Mouse (Mus musculus) thymus, adult 2 months (tissue): ENCODE data around the gene Rtl8c. TPM values are rescaled to one million over a fixed set of nuclear protein-coding genes. Genes with fewer than 3 reads are reported as not detected.
"Not testable (repeated sequence)": the region's sequence is repeated elsewhere in the genome, so short reads cannot be mapped to it uniquely, and the experiment has no call there.

ENCODE experiments used
- DNase-seq: peaks from one replicate; pipeline ENCODE4 v3.0.0; 2021
- H3K27ac ChIP-seq: fragments of 200-500 bp; 2 replicates; pipeline ENCODE4 v1.5.1; 2012; ENCODE audit warnings: low read length, control low read depth; ENCODE audit not compliant: control insufficient read depth, insufficient read depth
- H3K27me3 ChIP-seq: fragments of 200-500 bp; 2 replicates; pipeline ENCODE4 v1.6.1; 2012; ENCODE audit warnings: mild to moderate bottlenecking, low read length, moderate library complexity, mixed read lengths; ENCODE audit not compliant: control insufficient read depth, insufficient read depth
- H3K36me3 ChIP-seq: fragments of 200-500 bp; 2 replicates; pipeline ENCODE4 v1.6.1; 2012; ENCODE audit warnings: mild to moderate bottlenecking, low read length, moderate library complexity; ENCODE audit not compliant: control insufficient read depth, insufficient read depth
- H3K4me1 ChIP-seq: fragments of 200-500 bp; replicated peaks from 2 replicates; pipeline ENCODE4 v1.6.1; 2012; ENCODE audit warnings: low read length; ENCODE audit not compliant: control insufficient read depth, insufficient read depth
- H3K4me3 ChIP-seq: fragments of 200-500 bp; 2 replicates; pipeline ENCODE4 v1.5.1; 2012; ENCODE audit warnings: mild to moderate bottlenecking, low read length, control low read depth, moderate library complexity; ENCODE audit not compliant: control insufficient read depth, insufficient read depth
- CTCF ChIP-seq: fragments of 200-500 bp; IDR thresholded peaks from 2 replicates; pipeline ENCODE4 v1.5.1; 2012; ENCODE audit warnings: mild to moderate bottlenecking, control low read depth, low read length, moderate library complexity, borderline replicate concordance; ENCODE audit not compliant: control insufficient read depth, poor library complexity, insufficient read depth; ENCODE audit errors: extremely low read depth
- POLR2A ChIP-seq: fragments of 200-500 bp; IDR thresholded peaks from 2 replicates; pipeline ENCODE4 v1.6.1; 2012; ENCODE audit warnings: mild to moderate bottlenecking, low read length, control low read depth, moderate library complexity; ENCODE audit not compliant: control insufficient read depth, poor library complexity, insufficient read depth; ENCODE audit errors: extremely low read depth
- WGBS: fragments of 180-500 bp; shearing (Covaris S2); methylation state at CpG from one replicate; pipeline ENCODE4 v1.1.7; 2018; 5-methylcytosine and 5-hydroxymethylcytosine counted together
- polyA plus RNA-seq: library from polyadenylated mRNA; depleted of rRNA; stranded (reverse); fragments of >200 nt; gene quantifications from 2 replicates; pipeline ENCODE4 v1.2.3, GENCODE M21; 2012; rRNA removed

Gene Rtl8c
- 14.9 and 16.3 TPM in 2 replicates for polyA plus RNA-seq

GRCm38 (mm10) chrX:53607242-53608121 lies at the start of gene Rtl8c:
TSS of gene Rtl8c (plus strand) at chrX:53608032.
- 22% methylated on average over 19 of the region's 20 CpGs for WGBS
- Histone ChIP-seq H3K27ac (no peak within 1 kb of the TSS), H3K4me3 (peak within 1 kb of the TSS; percentile 85), H3K36me3 (no peaks in the 10 kb centered on the region), H3K27me3 (no peaks in the 10 kb centered on the region), H3K4me1 (peaks cover 2% of the 10 kb centered on the region)
- TF ChIP-seq POLR2A (0 out of 2 replicates have a peak, but pooled peaks have one; percentile 18), CTCF (no peak)
- peak; percentile 72 for DNase-seq

DNA sequence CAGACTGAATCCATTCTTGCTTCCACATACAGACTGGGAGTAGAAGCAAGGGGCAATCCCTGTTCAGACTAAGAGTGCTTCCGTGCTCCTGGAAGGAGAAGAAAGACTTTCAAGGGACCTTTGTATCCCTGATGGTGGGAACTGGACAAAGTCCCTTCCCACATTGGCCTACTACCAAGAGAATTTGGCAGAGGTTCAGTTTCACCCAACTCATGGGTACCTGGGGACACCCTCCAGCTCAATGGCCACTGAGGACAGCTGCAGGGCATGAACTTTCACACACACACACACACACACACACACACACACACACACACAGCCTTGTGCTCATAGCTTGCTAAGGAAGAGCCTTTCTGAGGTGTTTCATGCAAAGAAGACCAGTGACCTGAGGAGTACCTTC lies 28.5 kb upstream of the Rtl8c start:
- WGBS, result 84% methylated on average over 1 of the region's 1 CpGs
- H3K4me1 ChIP-seq, result no peaks in the 10 kb centered on the region
- TF ChIP-seq POLR2A, result no peak
- TF ChIP-seq CTCF, result no peak
- no peak overlapping the region for H3K4me3 ChIP-seq
- no peak overlapping the region for H3K27ac ChIP-seq
- DNase-seq, result no peak
- H3K36me3 ChIP-seq, result no peaks in the 10 kb centered on the region
- no peaks in the 10 kb centered on the region for H3K27me3 ChIP-seq

DNA sequence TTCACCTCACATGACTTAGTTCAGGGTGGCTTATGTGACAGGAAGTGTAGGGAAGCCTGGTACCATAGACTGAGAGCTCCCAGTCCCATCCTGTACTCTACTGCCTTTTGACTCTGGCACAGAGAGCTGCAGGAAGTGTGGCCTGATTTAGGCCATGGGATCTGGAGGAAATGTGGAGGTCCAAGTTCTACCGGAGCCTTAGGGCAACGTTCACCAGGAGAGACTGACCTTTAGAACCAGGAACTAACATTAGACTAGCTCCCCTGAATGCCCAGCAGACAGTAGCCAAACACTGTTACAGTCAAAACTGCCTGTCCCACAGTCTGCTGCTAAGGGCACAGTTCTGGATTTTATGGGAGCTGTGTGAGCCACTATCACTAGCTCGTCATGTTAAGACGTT lies 26.4 kb upstream of the Rtl8c start:
- not testable (repeated sequence) for H3K36me3 ChIP-seq, DNase-seq, H3K27me3 ChIP-seq, H3K27ac ChIP-seq, H3K4me1 ChIP-seq, H3K4me3 ChIP-seq
- WGBS, result 65% methylated on average over 2 of the region's 4 CpGs

GRCm38 (mm10) chrX:53583404-53583803 lies 24.4 kb upstream of the Rtl8c start:
- H3K4me3 ChIP-seq, H3K4me1 ChIP-seq, H3K27me3 ChIP-seq, H3K36me3 ChIP-seq, DNase-seq, H3K27ac ChIP-seq: not testable (repeated sequence)
- WGBS, result 78% methylated on average over 3 of the region's 4 CpGs

DNA sequence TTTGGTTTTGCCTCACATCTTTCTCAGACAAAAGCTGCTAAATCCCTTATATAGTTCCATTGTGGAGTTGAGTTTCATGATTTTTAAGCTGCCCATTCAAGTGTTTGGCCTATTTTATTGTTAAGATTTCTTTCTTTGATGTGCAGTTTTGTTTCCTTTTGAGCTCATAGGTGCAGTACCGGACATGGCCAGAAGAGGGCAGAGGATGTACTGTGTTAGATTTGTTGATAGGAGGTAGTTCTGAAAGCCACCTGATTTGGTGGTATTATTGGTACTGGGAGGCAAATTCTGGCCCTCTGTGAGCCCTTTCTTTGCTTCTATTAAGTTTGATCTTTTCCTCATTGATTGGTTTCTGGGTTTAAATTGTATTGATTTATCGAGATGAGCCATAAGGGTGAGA lies 7.8 kb upstream of the Rtl8c start:
- H3K36me3 ChIP-seq, H3K4me3 ChIP-seq, H3K27me3 ChIP-seq, H3K4me1 ChIP-seq, H3K27ac ChIP-seq: not testable (repeated sequence)
- DNase-seq, result peak; percentile 57
- WGBS, result 50% methylated on average over 2 of the region's 2 CpGs

DNA sequence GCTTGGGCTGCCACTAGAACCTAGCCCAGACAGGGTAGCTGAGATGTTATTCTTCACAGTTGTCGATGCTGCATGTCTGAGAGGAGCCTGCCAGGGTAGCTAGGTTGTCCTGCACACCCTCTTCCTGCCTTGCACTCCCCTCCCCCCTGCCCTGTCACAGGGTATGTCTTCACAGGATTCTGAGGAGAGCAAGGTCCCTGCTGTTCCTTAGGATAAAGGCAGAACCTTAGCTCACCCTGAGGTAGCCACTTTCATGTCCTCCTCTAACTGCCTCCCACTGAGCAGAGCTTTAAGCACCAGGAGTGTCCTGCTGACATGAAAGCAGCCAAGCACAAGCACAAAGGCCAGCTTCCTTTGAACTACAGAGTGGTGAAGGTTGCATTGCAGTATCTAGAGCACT lies 1.7 kb upstream of the Rtl8c start:
- H3K4me3 ChIP-seq, H3K4me1 ChIP-seq, DNase-seq, H3K36me3 ChIP-seq, H3K27ac ChIP-seq, H3K27me3 ChIP-seq: not testable (repeated sequence)
- 25% methylated on average over 1 of the region's 1 CpGs for WGBS

GRCm38 (mm10) chrX:53608122-53608813 lies 436 bp downstream of the Rtl8c start:
- H3K4me1 ChIP-seq, result peaks cover 2% of the 10 kb centered on the region
- TF ChIP-seq POLR2A, result no peak
- no peak for DNase-seq
- H3K27me3 ChIP-seq, result no peaks in the 10 kb centered on the region
- H3K27ac ChIP-seq, result no peak overlapping the region
- WGBS, result 23% methylated on average over 16 of the region's 18 CpGs
- no peaks in the 10 kb centered on the region for H3K36me3 ChIP-seq
- H3K4me3 ChIP-seq, result peak overlapping the region; percentile 85

DNA sequence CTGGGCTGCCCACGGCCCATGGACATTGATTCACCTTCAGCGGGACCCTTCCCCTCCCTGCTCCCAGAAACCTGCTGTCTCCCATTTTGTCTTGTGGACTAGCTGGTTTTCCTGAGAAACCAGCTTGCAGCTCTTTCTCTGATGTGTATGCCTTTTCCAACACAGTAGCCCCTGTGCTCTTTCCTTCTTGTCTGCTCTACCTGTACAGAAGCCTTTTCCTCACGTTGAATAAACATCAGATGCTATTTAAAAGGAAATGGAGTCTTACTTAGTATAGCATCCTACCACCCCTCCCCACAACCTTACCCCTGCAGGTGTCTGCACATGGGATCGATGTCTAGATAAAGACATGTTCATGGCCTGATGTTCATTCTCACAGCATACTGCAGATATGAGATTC lies 1.0 kb downstream of the Rtl8c start, which contains the start of gene Gm14597:
Gene Gm14597 (minus strand): TSS at position 101 of the 400 bp plus-strand sequence.
- H3K36me3 ChIP-seq, H3K27ac ChIP-seq, DNase-seq, H3K27me3 ChIP-seq, H3K4me1 ChIP-seq: not testable (repeated sequence)
- WGBS, result 92% methylated on average over 3 of the region's 4 CpGs
- H3K4me3 ChIP-seq, result peak within 1 kb of the TSS; percentile 85
